Mouse (Mus musculus) testis, adult 2 months (tissue): ENCODE results near the gene Rbfox1. TPM values are rescaled to one million over a fixed set of nuclear protein-coding genes. Genes with fewer than 3 reads are reported as not detected.

Experiments
- H3K27ac ChIP-seq: fragments of 200-500 bp; 2 replicates; pipeline ENCODE4 v1.5.1; 2012; ENCODE audit warnings: low read depth, low read length; ENCODE audit not compliant: control insufficient read depth, insufficient read depth
- H3K27me3 ChIP-seq: fragments of 200-500 bp; 2 replicates; pipeline ENCODE4 v1.6.1; 2012; ENCODE audit warnings: mild to moderate bottlenecking, low read length, moderate library complexity; ENCODE audit not compliant: control insufficient read depth, insufficient read depth
- H3K36me3 ChIP-seq: fragments of 200-500 bp; 2 replicates; pipeline ENCODE4 v1.6.1; 2012; ENCODE audit warnings: mild to moderate bottlenecking, low read length; ENCODE audit not compliant: control insufficient read depth, insufficient read depth
- H3K4me1 ChIP-seq: fragments of 200-500 bp; 2 replicates; pipeline ENCODE4 v1.6.1; 2012; ENCODE audit warnings: low read length; ENCODE audit not compliant: control insufficient read depth, insufficient read depth
- H3K4me3 ChIP-seq: fragments of 200-500 bp; 2 replicates; pipeline ENCODE4 v1.5.1; 2012; ENCODE audit warnings: low read depth, mild to moderate bottlenecking, low read length, moderate library complexity, mixed read lengths; ENCODE audit not compliant: control insufficient read depth
- CTCF ChIP-seq: fragments of 200-500 bp; IDR thresholded peaks from 2 replicates; pipeline ENCODE4 v1.5.1; 2012; ENCODE audit warnings: low read depth, mild to moderate bottlenecking, inconsistent platforms, low read length, moderate library complexity; ENCODE audit not compliant: control insufficient read depth, insufficient read depth, insufficient replicate concordance
- POLR2A ChIP-seq: fragments of 200-500 bp; IDR thresholded peaks from 2 replicates; pipeline ENCODE4 v1.6.1; 2012; ENCODE audit warnings: low read depth, mild to moderate bottlenecking, inconsistent platforms, low read length, moderate library complexity; ENCODE audit not compliant: control insufficient read depth
- polyA plus RNA-seq: library from polyadenylated mRNA; depleted of rRNA; stranded (reverse); fragments of >200 nt; gene quantifications from 2 replicates; pipeline ENCODE4 v1.2.3, GENCODE M21; 2012

Rbfox1 gene
- polyA plus RNA-seq, 1 experiment = 0.23 TPM

GRCm38 (mm10) chr16:6791218-6791617 is 906.1 kb downstream of the Rbfox1 start:
- Histone ChIP-seq H3K27me3 (no peaks in the 10 kb centered on the region), H3K4me1 (no peaks in the 10 kb centered on the region), H3K36me3 (no peaks in the 10 kb centered on the region), H3K4me3 (no peak overlapping the region), H3K27ac (no peak overlapping the region)
- TF ChIP-seq CTCF (no peak), POLR2A (no peak)

DNA sequence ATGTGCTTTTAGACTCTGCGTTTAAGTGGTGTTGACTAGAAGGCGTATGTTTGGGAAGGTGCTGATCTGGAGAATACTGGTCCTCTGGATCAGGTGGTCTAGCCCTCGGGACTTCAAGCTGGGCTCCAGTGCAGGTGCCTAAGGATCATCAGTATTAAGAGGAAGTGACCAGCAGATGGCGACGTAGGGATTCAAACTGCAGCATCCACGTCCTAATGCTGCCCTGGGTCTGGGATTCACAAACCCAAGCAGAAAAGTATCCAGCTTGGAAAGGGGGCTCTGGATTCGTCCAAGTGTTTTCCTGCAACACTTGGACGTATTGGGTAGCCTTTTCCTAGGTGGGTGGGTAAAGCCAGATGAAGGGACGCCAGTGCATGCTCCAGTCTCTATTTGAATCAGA is 906.5 kb downstream of the Rbfox1 start:
- Histone ChIP-seq H3K4me3 (no peak overlapping the region), H3K4me1 (no peaks in the 10 kb centered on the region), H3K27me3 (no peaks in the 10 kb centered on the region), H3K27ac (no peak overlapping the region), H3K36me3 (no peaks in the 10 kb centered on the region)
- TF ChIP-seq CTCF (peak; percentile 43; the same call in 1 of the 2 replicates), POLR2A (no peak)

- Histone ChIP-seq H3K4me1 (no peaks in the 10 kb centered on the region), H3K36me3 (no peaks in the 10 kb centered on the region), H3K27ac (no peak overlapping the region), H3K4me3 (no peak overlapping the region), H3K27me3 (no peaks in the 10 kb centered on the region)
- TF ChIP-seq POLR2A = no peak
- TF ChIP-seq CTCF = no peak
These were observed 921.1 kb downstream of the Rbfox1 start for GRCm38 (mm10) chr16:6806246-6806645.

DNA sequence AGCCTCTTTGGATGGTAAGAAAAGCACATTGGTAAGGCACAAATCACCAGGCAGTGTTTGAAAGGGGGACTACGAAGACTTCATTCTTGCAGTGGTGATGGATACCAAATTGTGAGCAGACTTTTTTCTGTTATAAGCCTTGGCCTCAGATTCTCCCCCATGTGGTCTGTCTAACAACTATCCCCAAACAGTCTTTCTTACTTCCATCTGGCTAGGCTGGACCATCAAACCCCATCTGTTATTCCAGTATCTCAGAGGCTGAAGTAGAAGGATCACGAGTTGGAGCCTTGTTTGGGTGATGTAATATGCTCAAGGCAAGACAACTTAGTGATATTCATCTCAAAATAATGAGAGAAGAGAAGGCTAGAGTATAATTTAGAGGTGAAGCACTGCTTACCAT is 922.7 kb downstream of the Rbfox1 start:
- Histone ChIP-seq H3K4me1 (no peaks in the 10 kb centered on the region), H3K36me3 (no peaks in the 10 kb centered on the region), H3K27me3 (no peaks in the 10 kb centered on the region), H3K27ac (no peak overlapping the region), H3K4me3 (no peak overlapping the region)
- no peak for TF ChIP-seq CTCF
- no peak for TF ChIP-seq POLR2A

GRCm38 (mm10) chr16:6813871-6814270 is 928.7 kb downstream of the Rbfox1 start:
- H3K36me3 ChIP-seq = no peaks in the 10 kb centered on the region
- no peak for TF ChIP-seq CTCF
- TF ChIP-seq POLR2A = no peak
- no peak overlapping the region for H3K27ac ChIP-seq

DNA sequence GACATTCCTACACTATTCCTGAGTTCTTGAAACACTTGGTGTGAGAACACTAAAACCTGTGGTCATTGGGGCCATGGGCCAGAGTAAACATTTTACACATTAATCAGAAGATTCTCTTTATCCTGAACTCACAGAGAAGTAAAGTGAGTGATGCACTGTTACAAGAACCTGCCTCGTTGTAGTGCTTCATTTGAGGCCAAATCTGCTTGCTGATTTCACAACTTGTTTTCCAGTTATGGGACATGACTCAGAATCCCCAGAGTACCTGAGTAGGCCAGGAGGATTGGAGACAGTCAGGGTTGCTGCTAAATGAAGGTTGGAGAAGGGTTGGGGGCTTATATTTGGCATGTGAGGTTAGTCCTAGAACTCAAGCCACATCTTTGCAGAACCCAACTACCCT is 936.6 kb downstream of the Rbfox1 start:
- Histone ChIP-seq H3K4me3 (no peak overlapping the region), H3K27me3 (no peaks in the 10 kb centered on the region), H3K27ac (no peak overlapping the region), H3K36me3 (no peaks in the 10 kb centered on the region), H3K4me1 (no peaks in the 10 kb centered on the region)
- TF ChIP-seq CTCF (no peak), POLR2A (no peak)

More at GRCm38 (mm10) chr16:6813871-6814270, 928.7 kb downstream of the Rbfox1 start:
- H3K27me3 ChIP-seq = no peaks in the 10 kb centered on the region
- H3K4me1 ChIP-seq = no peaks in the 10 kb centered on the region
- no peak overlapping the region for H3K4me3 ChIP-seq

GRCm38 (mm10) chr16:6829892-6830524 is 944.9 kb downstream of the Rbfox1 start:
- no peaks in the 10 kb centered on the region for H3K36me3 ChIP-seq
- no peaks in the 10 kb centered on the region for H3K4me1 ChIP-seq
- H3K27ac ChIP-seq = no peak overlapping the region
- TF ChIP-seq CTCF = no peak
- no peak for TF ChIP-seq POLR2A
- H3K27me3 ChIP-seq = no peaks in the 10 kb centered on the region
- H3K4me3 ChIP-seq = no peak overlapping the region

DNA sequence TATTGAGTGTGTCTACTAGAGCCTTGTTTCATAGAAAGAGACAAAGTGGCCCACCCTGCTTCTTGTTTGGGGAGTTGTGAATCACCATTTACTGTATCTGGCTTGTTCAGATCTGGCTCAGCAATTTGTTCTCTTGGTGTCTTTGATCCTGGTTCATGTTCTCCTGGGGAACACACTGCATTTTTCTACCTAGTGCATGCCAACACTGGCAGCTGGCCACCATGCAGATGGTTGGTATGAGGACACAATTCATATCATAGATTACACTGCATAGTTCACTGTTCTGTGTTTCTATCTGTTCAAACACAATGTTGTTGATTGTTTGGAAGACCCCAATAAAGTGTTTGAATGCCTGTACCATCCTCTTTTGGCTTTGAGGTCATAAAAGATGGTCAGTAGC is 948.3 kb downstream of the Rbfox1 start:
- TF ChIP-seq CTCF = no peak
- TF ChIP-seq POLR2A = no peak
- Histone ChIP-seq H3K4me3 (no peak overlapping the region), H3K27ac (no peak overlapping the region), H3K4me1 (no peaks in the 10 kb centered on the region), H3K27me3 (no peaks in the 10 kb centered on the region), H3K36me3 (no peaks in the 10 kb centered on the region)
